Mouse (Mus musculus): ENCODE data around the gene Gstz1. TPM values are rescaled to one million over a fixed set of nuclear protein-coding genes. Genes with fewer than 3 reads are reported as not detected.
"Not testable (repeated sequence)": the region's sequence is repeated elsewhere in the genome, so short reads cannot be mapped to it uniquely, and the experiment has no call there.

The Gstz1 gene
- polyA plus RNA-seq, 1 experiment, result 452 TPM

DNA sequence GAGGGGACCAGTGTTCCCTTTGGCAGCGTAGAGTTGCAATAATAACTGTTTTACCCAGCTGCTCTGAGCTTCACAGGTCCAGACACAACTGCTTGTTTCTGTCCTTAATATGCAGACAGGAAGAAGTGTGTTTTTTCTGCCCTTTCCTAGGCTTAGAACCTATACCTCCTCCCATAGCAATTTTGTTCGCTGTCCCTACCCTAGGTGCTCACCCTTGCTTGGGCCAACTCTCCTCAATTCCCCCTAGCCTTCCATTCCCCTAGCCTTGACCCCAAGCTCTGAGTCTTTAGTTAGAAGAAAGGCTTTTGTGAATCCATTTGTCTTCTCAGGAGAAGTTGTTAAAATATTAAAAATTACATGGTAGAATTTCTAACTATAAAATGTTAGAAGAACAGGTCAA, 8.2 kb upstream of the Gstz1 start:
- H3K27ac ChIP-seq (replicated peaks; ENCODE audit: low read depth, low read length), result no peak overlapping the region
- H3K4me1 ChIP-seq (ENCODE audit: control insufficient read depth, insufficient read depth, insufficient read length, low read length), result no peaks in the 10 kb centered on the region
- no peak overlapping the region for H3K4me3 ChIP-seq (ENCODE audit: insufficient read depth, low read depth, low read length)

DNA sequence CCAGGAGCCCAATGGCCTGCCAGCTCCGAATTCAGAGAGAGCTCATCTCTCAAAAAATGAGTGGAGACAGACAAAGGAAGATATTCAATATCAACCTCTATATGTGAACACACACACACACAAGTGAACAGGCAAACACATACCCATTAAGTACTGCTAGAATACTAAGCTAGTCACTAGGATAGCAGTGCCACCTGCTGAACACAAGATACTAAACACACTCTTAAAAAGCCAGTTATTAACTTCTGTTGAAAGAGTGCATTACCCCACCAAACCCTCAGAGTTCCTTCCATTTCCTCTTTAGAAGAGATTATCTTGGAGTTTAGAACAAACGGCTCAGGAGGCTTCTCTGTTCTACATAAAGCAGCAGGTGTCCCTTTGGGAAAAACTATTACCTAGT, 4.8 kb upstream of the Gstz1 start:
- H3K27ac ChIP-seq (replicated peaks; ENCODE audit: low read depth, low read length), result no peak overlapping the region

DNA sequence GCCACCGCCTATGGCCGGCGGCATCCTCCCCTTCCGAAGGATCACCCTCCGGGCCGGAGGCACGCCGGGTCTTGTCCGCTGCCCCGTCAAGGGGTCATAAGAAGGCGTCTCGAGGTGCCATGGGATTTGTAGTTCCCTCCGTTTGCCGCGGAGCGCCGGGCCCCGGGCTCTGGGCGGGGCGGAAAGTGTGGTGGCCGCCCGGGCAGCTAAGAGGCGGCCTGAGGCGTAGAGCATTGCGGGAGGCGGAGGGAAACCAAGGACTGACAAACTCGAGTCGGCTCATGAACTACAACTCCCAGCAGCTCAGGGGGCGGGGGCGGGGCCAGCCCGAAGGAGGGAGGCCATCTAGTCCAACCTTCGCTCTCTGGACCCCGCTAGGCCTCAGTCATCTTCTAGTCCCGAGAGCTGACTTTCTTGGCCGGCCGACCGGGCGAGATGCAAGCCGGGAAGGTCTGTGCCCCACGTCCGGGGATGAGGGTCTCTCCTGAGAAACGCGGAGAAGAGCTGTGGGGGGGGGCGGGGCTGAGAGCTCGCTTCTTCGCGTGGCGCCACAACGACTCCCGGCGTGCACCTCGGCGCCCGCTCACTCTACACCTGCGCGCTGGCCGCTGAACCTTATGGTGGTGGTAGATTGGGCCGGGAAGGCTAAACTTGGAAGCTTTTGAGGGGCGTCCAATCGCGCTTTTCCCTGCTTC, 577 bp downstream of the Gstz1 start, which contains the start of gene Pomt2:
Gene Pomt2 (minus strand): TSS at position 574 of the 695 bp plus-strand sequence.
- H3K4me1 ChIP-seq (ENCODE audit: control insufficient read depth, insufficient read depth, insufficient read length, low read length), result peaks cover 2% of the 10 kb centered on the region; the same call in 1 of the 2 replicates
- peak within 1 kb of the TSS; percentile 92 for H3K27ac ChIP-seq (replicated peaks; ENCODE audit: low read depth, low read length)
- H3K4me3 ChIP-seq (ENCODE audit: insufficient read depth, low read depth, low read length), result peak within 1 kb of the TSS; percentile 94

More for the DNA sequence above, 4.8 kb upstream of the Gstz1 start:
- Histone ChIP-seq H3K4me1 (ENCODE audit: control insufficient read depth, insufficient read depth, insufficient read length, low read length) (no peaks in the 10 kb centered on the region), H3K4me3 (ENCODE audit: insufficient read depth, low read depth, low read length) (no peak overlapping the region)

DNA sequence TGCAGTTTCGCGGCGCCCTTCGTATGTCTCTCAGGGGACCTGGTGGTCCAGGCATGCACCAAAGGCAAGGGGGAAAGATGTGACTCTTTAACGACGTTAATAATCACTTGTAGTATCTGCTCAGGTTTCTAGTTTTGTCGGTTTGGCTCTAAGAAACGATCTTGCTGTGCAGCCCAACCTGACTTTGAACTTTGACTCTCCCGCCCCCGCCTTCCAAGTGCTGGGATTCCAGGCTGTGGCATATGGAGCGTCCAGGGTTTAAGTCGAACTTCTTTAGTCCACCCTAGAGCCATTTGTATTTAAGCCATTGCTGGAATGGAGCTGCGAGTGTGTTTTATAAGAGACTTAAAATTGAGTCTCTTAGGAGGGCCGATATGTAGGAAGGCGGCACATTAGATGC, 1.2 kb downstream of the Gstz1 start:
- Histone ChIP-seq H3K4me3 (ENCODE audit: insufficient read depth, low read depth, low read length) (peak overlapping the region; percentile 94), H3K4me1 (ENCODE audit: control insufficient read depth, insufficient read depth, insufficient read length, low read length) (peaks cover 2% of the 10 kb centered on the region; the same call in 1 of the 2 replicates), H3K27ac (replicated peaks; ENCODE audit: low read depth, low read length) (peak overlapping the region; percentile 48)

DNA sequence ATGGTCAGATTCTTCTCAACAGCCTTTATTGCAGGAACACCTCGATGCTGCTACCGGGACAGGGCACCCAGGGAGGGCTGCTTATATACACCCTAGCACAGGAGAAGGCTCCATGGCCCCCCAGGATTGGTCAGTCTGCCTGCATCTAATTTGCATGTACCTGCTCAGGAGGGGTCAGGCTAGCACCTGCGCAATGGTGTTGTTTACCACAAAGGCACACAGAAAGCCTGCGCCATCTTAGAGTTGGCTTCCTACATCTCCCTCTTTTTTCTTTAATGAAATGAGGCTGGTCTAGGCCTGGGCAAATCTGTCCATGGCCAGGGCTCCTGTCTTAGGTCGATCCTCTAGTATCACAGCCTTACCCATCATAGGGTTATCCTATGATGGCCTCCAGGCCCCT, 2.5 kb downstream of the Gstz1 start:
- H3K4me3 ChIP-seq (ENCODE audit: insufficient read depth, low read depth, low read length), result no peak overlapping the region
- peaks cover 2% of the 10 kb centered on the region; the same call in 1 of the 2 replicates for H3K4me1 ChIP-seq (ENCODE audit: control insufficient read depth, insufficient read depth, insufficient read length, low read length)
- H3K27ac ChIP-seq (replicated peaks; ENCODE audit: low read depth, low read length), result no peak overlapping the region

DNA sequence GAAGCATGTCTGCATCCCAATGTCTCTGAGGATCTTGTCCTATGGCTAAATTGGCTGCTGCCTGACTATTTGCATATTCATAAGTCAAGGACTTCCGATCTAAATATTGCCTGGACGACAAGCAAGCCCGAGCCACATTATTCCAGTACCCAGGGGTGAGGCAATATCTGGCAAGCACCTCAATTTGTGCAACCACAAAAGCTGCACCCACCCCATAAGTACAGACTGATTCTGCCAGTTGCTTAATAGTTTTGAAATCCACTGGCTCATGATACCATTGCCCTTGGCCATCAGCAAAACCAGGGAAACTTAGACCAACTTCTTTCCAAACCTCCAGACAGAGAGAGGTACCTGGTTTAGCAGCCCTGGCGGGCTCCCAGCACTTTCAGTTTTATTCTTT, 7.5 kb downstream of the Gstz1 start:
- not testable (repeated sequence) for H3K4me3 ChIP-seq (ENCODE audit: insufficient read depth, low read depth, low read length); H3K4me1 ChIP-seq (ENCODE audit: control insufficient read depth, insufficient read depth, insufficient read length, low read length); H3K27ac ChIP-seq (replicated peaks; ENCODE audit: low read depth, low read length)

DNA sequence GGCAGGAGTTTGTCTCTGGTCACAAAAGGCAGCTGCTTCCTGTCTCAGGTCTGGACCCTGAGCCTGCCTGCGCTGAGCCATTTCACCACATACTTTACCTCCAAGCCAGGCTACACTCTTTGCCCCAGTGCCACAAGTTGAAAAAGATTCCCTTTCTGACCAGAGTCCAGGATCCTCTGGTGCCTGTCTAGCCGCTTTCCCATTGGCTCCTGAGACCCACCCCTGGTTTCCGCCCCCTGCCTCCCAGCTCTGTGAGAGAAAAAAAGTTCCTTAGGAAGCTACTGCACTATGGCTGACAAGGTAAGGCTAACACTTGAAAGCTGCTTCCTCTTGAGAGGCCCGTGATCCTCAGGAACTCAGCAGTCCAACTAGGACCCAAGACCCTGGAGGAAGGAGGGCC, 10.4 kb downstream of the Gstz1 start:
- H3K27ac ChIP-seq (replicated peaks; ENCODE audit: low read depth, low read length), result peak overlapping the region; percentile 71
- peak overlapping the region; percentile 55 for H3K4me3 ChIP-seq (ENCODE audit: insufficient read depth, low read depth, low read length)

DNA sequence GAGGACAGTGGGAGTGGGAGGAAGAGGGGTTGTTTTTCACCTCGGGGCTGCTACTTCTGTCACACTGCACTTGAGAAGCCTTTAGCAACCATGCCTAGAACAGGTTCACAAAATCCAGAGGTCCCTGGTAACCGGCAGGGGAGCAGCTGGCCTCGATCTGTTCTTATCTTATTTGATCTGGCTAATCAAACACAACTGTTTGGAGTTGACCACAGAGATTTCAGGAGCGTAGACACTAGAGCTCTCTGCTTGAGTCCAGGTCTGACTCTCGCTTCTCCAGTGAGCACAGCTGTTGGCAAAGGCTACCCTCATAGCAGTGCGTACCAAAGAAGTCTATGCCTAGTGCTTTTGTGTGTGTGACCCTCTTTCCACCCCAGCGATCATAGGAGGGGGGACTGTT, 11.1 kb downstream of the Gstz1 start:
- peak overlapping the region; percentile 55 for H3K4me3 ChIP-seq (ENCODE audit: insufficient read depth, low read depth, low read length)
- peak overlapping the region; percentile 41; the same call in 1 of the 2 replicates for H3K27ac ChIP-seq (replicated peaks; ENCODE audit: low read depth, low read length)

More for the DNA sequence above, 10.4 kb downstream of the Gstz1 start:
- H3K4me1 ChIP-seq (ENCODE audit: control insufficient read depth, insufficient read depth, insufficient read length, low read length), result peaks cover 4% of the 10 kb centered on the region

DNA sequence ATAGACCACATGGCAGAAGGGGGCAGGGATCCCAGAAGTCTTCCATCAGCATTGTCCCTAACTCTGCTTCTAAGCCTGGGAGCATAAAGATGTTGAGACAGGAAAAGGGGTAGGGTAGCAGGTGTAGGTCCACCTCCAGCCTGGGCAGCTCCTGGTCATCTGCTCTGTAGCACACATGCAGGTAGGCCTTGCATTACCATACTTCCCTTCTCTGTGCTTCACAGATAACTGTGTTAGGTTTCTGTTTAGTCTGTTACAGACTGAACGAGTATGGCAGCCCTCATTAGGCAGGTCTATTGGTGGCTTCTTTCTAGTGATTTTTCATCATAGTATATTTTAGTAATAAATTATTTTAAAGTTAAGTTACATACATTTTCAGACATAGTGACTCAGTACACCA, 13.3 kb downstream of the Gstz1 start:
- no peak overlapping the region for H3K4me3 ChIP-seq (ENCODE audit: insufficient read depth, low read depth, low read length)
- no peak overlapping the region for H3K27ac ChIP-seq (replicated peaks; ENCODE audit: low read depth, low read length)
- peaks cover 4% of the 10 kb centered on the region for H3K4me1 ChIP-seq (ENCODE audit: control insufficient read depth, insufficient read depth, insufficient read length, low read length)

More for the DNA sequence above, 11.1 kb downstream of the Gstz1 start:
- peaks cover 4% of the 10 kb centered on the region for H3K4me1 ChIP-seq (ENCODE audit: control insufficient read depth, insufficient read depth, insufficient read length, low read length)

DNA sequence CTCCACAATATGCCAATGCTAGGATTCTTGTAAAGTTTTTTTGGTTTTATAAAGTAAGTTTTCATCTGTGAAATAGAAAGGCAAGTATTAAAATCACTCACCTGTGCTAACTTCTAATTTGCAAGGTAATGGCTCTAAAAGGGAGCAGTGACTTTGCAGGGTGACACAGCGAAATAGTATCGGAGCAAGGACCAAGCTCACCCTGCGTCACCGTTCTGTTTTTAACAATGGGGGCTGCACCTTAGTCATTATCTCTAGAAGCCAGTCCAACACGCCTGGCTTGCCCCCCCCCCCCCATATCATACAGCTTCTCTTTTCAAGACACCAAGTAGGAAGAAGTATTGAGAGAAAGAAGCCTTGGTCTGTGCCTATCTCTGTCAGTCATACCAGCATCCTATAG, 13.8 kb downstream of the Gstz1 start:
- no peak overlapping the region for H3K27ac ChIP-seq (replicated peaks; ENCODE audit: low read depth, low read length)
- no peak overlapping the region for H3K4me3 ChIP-seq (ENCODE audit: insufficient read depth, low read depth, low read length)
- H3K4me1 ChIP-seq (ENCODE audit: control insufficient read depth, insufficient read depth, insufficient read length, low read length), result peaks cover 4% of the 10 kb centered on the region

DNA sequence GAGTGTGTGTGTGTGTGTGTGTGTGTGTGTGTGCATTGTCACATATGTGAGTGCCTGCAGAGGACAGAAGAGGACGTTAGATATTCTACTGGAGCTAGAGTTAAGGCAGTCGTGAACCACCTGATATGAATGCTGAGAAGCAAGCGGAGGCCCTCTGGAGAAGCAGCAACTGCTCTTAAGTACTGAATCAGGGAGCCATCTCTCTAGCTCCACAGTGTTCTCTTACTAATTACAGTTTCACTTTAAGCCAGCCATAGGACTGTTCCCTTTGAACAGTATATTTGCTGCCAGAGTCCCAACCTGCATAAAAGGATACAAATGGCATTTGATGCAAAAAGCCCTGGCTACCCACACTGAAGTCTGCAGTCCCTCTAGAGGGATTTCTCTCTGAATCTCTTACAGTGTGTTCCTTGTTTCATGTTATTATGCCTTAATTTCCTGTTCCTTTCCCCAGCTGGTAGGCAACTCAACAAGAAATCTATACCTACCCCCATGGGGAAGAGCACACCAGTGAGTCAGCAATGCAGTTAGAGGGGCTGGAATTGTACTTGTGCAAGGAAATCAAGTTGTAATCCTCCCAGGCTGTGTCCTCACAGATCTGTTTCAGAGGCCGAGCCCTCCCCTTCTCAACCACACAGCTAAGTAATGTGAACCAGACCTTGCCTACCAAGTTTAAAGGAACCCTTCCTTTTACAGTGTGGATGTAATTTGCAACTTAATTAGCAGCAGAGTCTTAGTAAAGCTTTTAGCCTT, 28.4 kb downstream of the Gstz1 start:
- H3K4me3 ChIP-seq (ENCODE audit: insufficient read depth, low read depth, low read length), result no peak overlapping the region
- H3K27ac ChIP-seq (replicated peaks; ENCODE audit: low read depth, low read length), result no peak overlapping the region
- no peaks in the 10 kb centered on the region for H3K4me1 ChIP-seq (ENCODE audit: control insufficient read depth, insufficient read depth, insufficient read length, low read length)

DNA sequence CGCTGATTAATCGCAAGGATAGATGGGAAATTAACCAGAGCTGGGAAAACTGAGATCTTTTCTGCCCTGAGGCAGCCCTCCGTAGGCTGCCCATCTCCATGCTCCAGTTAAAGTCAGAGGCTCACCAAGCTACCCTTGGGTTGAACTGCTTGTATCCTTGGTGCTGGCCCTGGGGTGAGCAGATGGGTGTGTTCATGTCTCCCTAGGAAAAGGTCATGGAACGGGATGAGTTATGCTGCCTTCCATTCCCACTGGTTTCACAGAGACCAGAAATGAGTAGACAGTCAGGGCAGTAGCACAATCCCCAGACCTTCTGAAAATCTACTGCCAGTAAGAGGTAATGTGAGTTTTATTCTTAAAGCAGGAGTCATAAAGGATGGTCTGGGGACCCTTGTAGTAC, 30.7 kb downstream of the Gstz1 start:
- Histone ChIP-seq H3K4me3 (ENCODE audit: insufficient read depth, low read depth, low read length) (no peak overlapping the region), H3K27ac (replicated peaks; ENCODE audit: low read depth, low read length) (no peak overlapping the region), H3K4me1 (ENCODE audit: control insufficient read depth, insufficient read depth, insufficient read length, low read length) (no peaks in the 10 kb centered on the region)

DNA sequence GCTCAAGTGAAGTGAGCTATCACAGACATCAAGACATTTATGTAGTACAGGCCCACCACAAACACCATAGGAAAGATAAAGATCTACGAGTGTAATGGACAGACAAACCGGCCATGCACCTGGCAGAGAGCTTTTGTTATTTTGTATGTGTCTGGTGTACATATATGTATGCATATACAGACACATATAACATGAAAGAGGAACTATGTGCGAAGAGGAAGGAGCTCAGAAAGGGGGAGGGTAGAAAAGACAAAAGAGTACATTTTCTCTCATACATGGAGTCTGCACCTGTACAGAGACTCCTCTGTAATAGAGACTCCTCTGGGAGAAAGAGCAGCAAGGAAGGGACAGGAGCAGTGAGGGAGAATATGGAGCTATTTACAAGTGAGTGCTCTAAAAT, 46.0 kb downstream of the Gstz1 start:
- no peak overlapping the region for H3K4me3 ChIP-seq (ENCODE audit: insufficient read depth, low read depth, low read length)
- no peaks in the 10 kb centered on the region; the same call in 1 of the 2 replicates for H3K4me1 ChIP-seq (ENCODE audit: control insufficient read depth, insufficient read depth, insufficient read length, low read length)
- no peak overlapping the region for H3K27ac ChIP-seq (replicated peaks; ENCODE audit: low read depth, low read length)

DNA sequence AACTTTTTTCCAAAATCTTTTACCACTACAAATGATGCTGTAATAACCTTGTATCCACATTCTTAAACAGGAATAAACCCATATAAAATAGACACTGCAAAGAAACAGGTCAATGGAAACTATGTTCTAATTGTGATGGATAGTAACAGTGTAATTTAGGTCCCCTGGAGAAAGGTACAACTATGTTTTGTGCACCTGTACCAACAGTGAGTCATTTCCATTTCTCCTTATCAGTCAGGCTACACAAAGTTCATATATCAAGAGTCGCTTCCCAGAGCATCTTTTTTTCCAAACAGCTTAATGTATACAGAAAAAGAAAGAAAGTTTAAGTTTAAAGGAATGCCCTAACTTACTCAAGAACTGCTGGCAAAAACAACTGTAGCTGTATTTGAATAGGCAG, 48.1 kb downstream of the Gstz1 start:
- Histone ChIP-seq H3K4me3 (ENCODE audit: insufficient read depth, low read depth, low read length) (no peak overlapping the region), H3K4me1 (ENCODE audit: control insufficient read depth, insufficient read depth, insufficient read length, low read length) (no peaks in the 10 kb centered on the region; the same call in 1 of the 2 replicates), H3K27ac (replicated peaks; ENCODE audit: low read depth, low read length) (no peak overlapping the region)

DNA sequence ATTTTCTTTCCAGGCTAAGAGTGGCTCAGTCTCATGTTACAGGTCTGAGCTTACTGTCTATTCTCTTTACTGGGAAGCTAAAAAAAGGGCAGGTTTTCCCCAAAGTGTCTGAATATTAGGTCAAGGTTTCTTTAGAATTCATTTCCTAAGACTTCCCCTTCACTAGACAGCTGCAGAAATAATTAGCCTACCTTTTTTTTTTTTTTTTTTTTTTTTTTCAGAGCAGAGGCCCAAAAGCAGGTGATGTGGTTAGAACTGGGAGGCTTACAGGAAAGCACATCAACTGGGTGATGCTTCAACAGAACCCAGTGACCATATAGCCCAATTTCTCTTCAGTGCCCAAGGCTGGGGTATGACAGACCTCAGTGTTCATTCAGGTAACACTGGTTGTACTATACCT, 49.3 kb downstream of the Gstz1 start:
- Histone ChIP-seq H3K27ac (replicated peaks; ENCODE audit: low read depth, low read length) (no peak overlapping the region), H3K4me1 (ENCODE audit: control insufficient read depth, insufficient read depth, insufficient read length, low read length) (no peaks in the 10 kb centered on the region; the same call in 1 of the 2 replicates), H3K4me3 (ENCODE audit: insufficient read depth, low read depth, low read length) (no peak overlapping the region)
